Mouse (Mus musculus): Measurements from ENCODE around the gene Insl3. TPM values are rescaled to one million over a fixed set of nuclear protein-coding genes. Genes with fewer than 3 reads are reported as not detected.

Gene Insl3
- total and polyA plus RNA-seq, 2 experiments from 2014 or later: 3.4 TPM; not detected in 1

- H3K9me3 ChIP-seq (ENCODE audit: low read length): no peaks in the 10 kb centered on the region
- peak overlapping the region; percentile 58 for H3K4me2 ChIP-seq (ENCODE audit: low read depth, low read length)
- ATAC-seq: peak; percentile 63
- peak overlapping the region; percentile 86 for H3K4me3 ChIP-seq (ENCODE audit: low read length)
- H3K4me1 ChIP-seq (ENCODE audit: insufficient read depth, low read length): peaks cover 28% of the 10 kb centered on the region
- TF ChIP-seq CTCF (IDR thresholded peaks at IDR 0.05; ENCODE audit: low read depth): no peak
- peak overlapping the region; percentile 91 for H3K27ac ChIP-seq
- DNase-seq (ENCODE audit: low spot score): peak; percentile 92
- no peaks in the 10 kb centered on the region for H3K27me3 ChIP-seq (ENCODE audit: insufficient read depth, low read length)
- peak overlapping the region; percentile 72 for H3K9ac ChIP-seq (replicated peaks; ENCODE audit: low read length)
- no peaks in the 10 kb centered on the region for H3K36me3 ChIP-seq (ENCODE audit: insufficient read depth, low read length)
- under 1% methylated on average over 58 of the region's 64 CpGs for WGBS
Observed at GRCm38 (mm10) chr8:71670621-71671548, 18.1 kb upstream of the Insl3 start.

GRCm38 (mm10) chr8:71671549-71671965 lies 17.5 kb upstream of the Insl3 start, which contains the start of gene Unc13a:
TSS of gene Unc13a (minus strand) at chr8:71671757.
- peak within 1 kb of the TSS; percentile 72 for H3K9ac ChIP-seq (replicated peaks; ENCODE audit: low read length)
- TF ChIP-seq CTCF (IDR thresholded peaks at IDR 0.05; ENCODE audit: low read depth): no peak
- no peaks in the 10 kb centered on the region for H3K9me3 ChIP-seq (ENCODE audit: low read length)
- no peaks in the 10 kb centered on the region for H3K36me3 ChIP-seq (ENCODE audit: insufficient read depth, low read length)
- H3K27ac ChIP-seq: peak within 1 kb of the TSS; percentile 91
- H3K4me1 ChIP-seq (ENCODE audit: insufficient read depth, low read length): peaks cover 27% of the 10 kb centered on the region
- under 1% methylated on average over 42 of the region's 42 CpGs for WGBS
- H3K27me3 ChIP-seq (ENCODE audit: insufficient read depth, low read length): no peaks in the 10 kb centered on the region
- H3K4me2 ChIP-seq (ENCODE audit: low read depth, low read length): peak within 1 kb of the TSS; percentile 58
- peak; percentile 73 for ATAC-seq
- H3K4me3 ChIP-seq (ENCODE audit: low read length): peak within 1 kb of the TSS; percentile 86
- peak; percentile 96 for DNase-seq (ENCODE audit: low spot score)

- 54% methylated on average over 6 of the region's 6 CpGs for WGBS
- no peak for TF ChIP-seq CTCF (IDR thresholded peaks at IDR 0.05; ENCODE audit: low read depth)
- DNase-seq (ENCODE audit: low spot score): no peak
Observed at GRCm38 (mm10) chr8:71672168-71672735, 16.8 kb upstream of the Insl3 start.

GRCm38 (mm10) chr8:71674071-71674470 lies 14.9 kb upstream of the Insl3 start:
- Histone ChIP-seq H3K27ac (no peak overlapping the region), H3K9me3 (ENCODE audit: low read length) (no peaks in the 10 kb centered on the region), H3K36me3 (ENCODE audit: insufficient read depth, low read length) (no peaks in the 10 kb centered on the region), H3K27me3 (ENCODE audit: insufficient read depth, low read length) (peaks cover 15% of the 10 kb centered on the region; the same call in 1 of the 2 replicates), H3K4me2 (ENCODE audit: low read depth, low read length) (no peak overlapping the region), H3K9ac (replicated peaks; ENCODE audit: low read length) (no peak overlapping the region), H3K4me3 (ENCODE audit: low read length) (no peak overlapping the region), H3K4me1 (ENCODE audit: insufficient read depth, low read length) (peaks cover 15% of the 10 kb centered on the region)
- no peak for DNase-seq (ENCODE audit: low spot score)
- no peak for TF ChIP-seq CTCF (IDR thresholded peaks at IDR 0.05; ENCODE audit: low read depth)
- WGBS: 56% methylated on average over 2 of the region's 2 CpGs
- ATAC-seq: no peak

More at GRCm38 (mm10) chr8:71672168-71672735, 16.8 kb upstream of the Insl3 start:
- no peak for ATAC-seq
- Histone ChIP-seq H3K4me1 (ENCODE audit: insufficient read depth, low read length) (peaks cover 27% of the 10 kb centered on the region), H3K27ac (peak overlapping the region; percentile 91), H3K27me3 (ENCODE audit: insufficient read depth, low read length) (no peaks in the 10 kb centered on the region), H3K9me3 (ENCODE audit: low read length) (no peaks in the 10 kb centered on the region), H3K4me3 (ENCODE audit: low read length) (peak overlapping the region; percentile 86), H3K9ac (replicated peaks; ENCODE audit: low read length) (peak overlapping the region; percentile 72), H3K36me3 (ENCODE audit: insufficient read depth, low read length) (no peaks in the 10 kb centered on the region), H3K4me2 (ENCODE audit: low read depth, low read length) (peak overlapping the region; percentile 58)

- Histone ChIP-seq H3K9ac (replicated peaks; ENCODE audit: low read length) (peak overlapping the region; percentile 69), H3K4me1 (ENCODE audit: insufficient read depth, low read length) (peaks cover 15% of the 10 kb centered on the region), H3K4me2 (ENCODE audit: low read depth, low read length) (peak overlapping the region; percentile 90), H3K27ac (peak overlapping the region; percentile 78), H3K4me3 (ENCODE audit: low read length) (peak overlapping the region; percentile 63), H3K9me3 (ENCODE audit: low read length) (no peaks in the 10 kb centered on the region), H3K27me3 (ENCODE audit: insufficient read depth, low read length) (peaks cover 22% of the 10 kb centered on the region; the same call in 1 of the 2 replicates), H3K36me3 (ENCODE audit: insufficient read depth, low read length) (no peaks in the 10 kb centered on the region)
- 32% methylated on average over 9 of the region's 9 CpGs for WGBS
- DNase-seq (ENCODE audit: low spot score) (no peak), ATAC-seq (no peak)
- TF ChIP-seq CTCF (IDR thresholded peaks at IDR 0.05; ENCODE audit: low read depth): no peak
Observed at GRCm38 (mm10) chr8:71675456-71676019, 13.5 kb upstream of the Insl3 start.

- H3K36me3 ChIP-seq (ENCODE audit: insufficient read depth, low read length): no peaks in the 10 kb centered on the region
- peak within 1 kb of the TSS; percentile 78 for H3K27ac ChIP-seq
- ATAC-seq: peak; percentile 51
- peak within 1 kb of the TSS; percentile 63 for H3K4me3 ChIP-seq (ENCODE audit: low read length)
- peak within 1 kb of the TSS; percentile 69 for H3K9ac ChIP-seq (replicated peaks; ENCODE audit: low read length)
- H3K27me3 ChIP-seq (ENCODE audit: insufficient read depth, low read length): peaks cover 29% of the 10 kb centered on the region
- H3K4me2 ChIP-seq (ENCODE audit: low read depth, low read length): peak within 1 kb of the TSS; percentile 90
- peak; percentile 85 for DNase-seq (ENCODE audit: low spot score)
- no peaks in the 10 kb centered on the region for H3K9me3 ChIP-seq (ENCODE audit: low read length)
- WGBS: 2% methylated on average over 39 of the region's 40 CpGs
- H3K4me1 ChIP-seq (ENCODE audit: insufficient read depth, low read length): peaks cover 15% of the 10 kb centered on the region
- no peak for TF ChIP-seq CTCF (IDR thresholded peaks at IDR 0.05; ENCODE audit: low read depth)
Observed at GRCm38 (mm10) chr8:71676020-71676741, 12.8 kb upstream of the Insl3 start, which contains the start of gene Jak3. TSS of gene Jak3 (plus strand) at chr8:71676296.

Measured in hindbrain, postnatal 0 days (tissue).